Mouse (Mus musculus) heart, postnatal 0 days (tissue): ENCODE measurements around the gene Dcbld1.

ENCODE experiments used
- CTCF ChIP-seq: IDR thresholded peaks from 2 replicates; pipeline ENCODE4 v1.5.1; 2016; ENCODE audit warnings: antibody characterized with exemption, control low read depth, low read depth
- EP300 ChIP-seq: IDR thresholded peaks from 2 replicates; pipeline ENCODE4 v1.6.1; 2016; ENCODE audit warnings: antibody characterized with exemption, low read depth

DNA sequence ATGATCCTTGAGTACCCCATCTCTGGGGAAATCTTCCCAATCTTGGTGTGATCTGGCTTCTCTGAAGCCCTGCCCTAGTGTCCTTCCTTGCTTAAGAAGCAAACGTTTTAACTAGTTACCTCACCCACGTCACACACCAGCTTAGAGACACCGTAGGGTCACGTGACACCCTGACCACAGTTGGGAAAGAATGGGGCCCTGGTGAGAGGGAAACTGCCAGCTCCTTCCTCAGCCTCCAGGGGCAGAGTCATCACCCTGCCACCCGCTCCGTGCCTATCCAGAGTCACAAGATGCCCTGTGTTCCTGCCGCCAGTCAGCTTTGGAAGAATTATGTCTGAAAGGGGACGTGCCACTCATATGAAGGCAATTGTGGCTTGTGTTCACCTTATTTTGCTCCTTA lies 51.2 kb downstream of the Dcbld1 start:
- TF ChIP-seq CTCF, result no peak
- no peak for TF ChIP-seq EP300
